Mouse (Mus musculus) midbrain, postnatal 0 days (tissue): ENCODE measurements around the gene Rab31. TPM values are rescaled to one million over a fixed set of nuclear protein-coding genes. Genes with fewer than 3 reads are reported as not detected.

Experiments used
- ATAC-seq: fragments of 200-750 bp; cut with Nextera tagmentation; 2 replicates; pipeline ENCODE4 v1.8.0; 2017; ENCODE audit warnings: moderate number of reproducible peaks, mild to moderate bottlenecking, moderate TSS enrichment, moderate library complexity; ENCODE audit not compliant: low FRiP score
- DNase-seq: peaks from one replicate; pipeline ENCODE4 v3.0.0-alpha.2; 2015; ENCODE audit warnings: low spot score
- H3K27ac ChIP-seq: fragments of 300-500 bp; sonication (generic); 2 replicates; pipeline ENCODE4 v1.5.1; 2014; ENCODE audit warnings: low read depth, mild to moderate bottlenecking, low read length, mixed read lengths
- H3K27me3 ChIP-seq: fragments of 300-500 bp; sonication (generic); 2 replicates; pipeline ENCODE4 v1.6.1; 2014; ENCODE audit warnings: low read length, control low read depth, mixed read lengths; ENCODE audit not compliant: insufficient read depth
- H3K36me3 ChIP-seq: fragments of 300-500 bp; sonication (generic); 2 replicates; pipeline ENCODE4 v1.6.1; 2014; ENCODE audit warnings: low read length, control low read depth, mixed read lengths; ENCODE audit not compliant: insufficient read depth
- H3K4me1 ChIP-seq: fragments of 300-500 bp; sonication (generic); 2 replicates; pipeline ENCODE4 v1.6.1; 2014; ENCODE audit warnings: mild to moderate bottlenecking, control low read depth, antibody characterized with exemption, low read length, mixed read lengths; ENCODE audit not compliant: insufficient read depth
- H3K4me2 ChIP-seq: fragments of 300-500 bp; sonication (generic); 2 replicates; pipeline ENCODE4 v1.6.1; 2014; ENCODE audit warnings: low read depth, mild to moderate bottlenecking, low read length, mixed read lengths; ENCODE audit not compliant: poor library complexity, severe bottlenecking
- H3K4me3 ChIP-seq: fragments of 300-500 bp; sonication (generic); 2 replicates; pipeline ENCODE4 v1.5.1; 2014; ENCODE audit warnings: low read depth, mild to moderate bottlenecking, low read length, moderate library complexity
- H3K9ac ChIP-seq: fragments of 300-500 bp; sonication (generic); replicated peaks from 2 replicates; pipeline ENCODE4 v1.6.1; 2014; ENCODE audit warnings: mild to moderate bottlenecking, low read length, moderate library complexity, mixed read lengths; ENCODE audit not compliant: poor library complexity, severe bottlenecking
- H3K9me3 ChIP-seq: fragments of 300-500 bp; sonication (generic); 2 replicates; pipeline ENCODE4 v1.6.1; 2016; ENCODE audit warnings: low read length, control low read depth
- CTCF ChIP-seq: IDR thresholded peaks from 2 replicates; pipeline ENCODE4 v1.5.1; 2016; ENCODE audit warnings: antibody characterized with exemption, mild to moderate bottlenecking
- WGBS: fragments of 180-500 bp; shearing (Covaris S2); extraction: QIAGEN DNeasy Blood & Tissue Kit; methylation state at CpG from one replicate; pipeline ENCODE4 v1.1.7; 2014; 5-methylcytosine and 5-hydroxymethylcytosine counted together
- polyA plus RNA-seq: library from polyadenylated mRNA; unstranded; fragments of >200 nt; fragmentation: Nextera tagmentation; extraction: Ambion mirVana; gene quantifications from 2 replicates; pipeline ENCODE4 v1.2.1, GENCODE M21; 2015
- total RNA-seq: library from RNA; depleted of rRNA; stranded (reverse); fragments of >200 nt; gene quantifications from 2 replicates; pipeline ENCODE4 v1.2.3, GENCODE M21; 2014

The Rab31 gene
- total and polyA plus RNA-seq, 2 experiments from 2014 or later, result 67.6 to 88.1 TPM

- Histone ChIP-seq H3K27ac (no peak overlapping the region), H3K4me1 (no peaks in the 10 kb centered on the region), H3K9ac (no peak overlapping the region), H3K4me2 (no peak overlapping the region), H3K36me3 (peaks cover 2% of the 10 kb centered on the region; the same call in 1 of the 2 replicates), H3K27me3 (no peaks in the 10 kb centered on the region), H3K9me3 (no peaks in the 10 kb centered on the region), H3K4me3 (no peak overlapping the region)
- no peak for DNase-seq
- no peak for ATAC-seq
- TF ChIP-seq CTCF, result no peak
- 75% methylated on average over 4 of the region's 4 CpGs for WGBS
These were observed 29.5 kb upstream of the Rab31 start for GRCm38 (mm10) chr17:65802026-65802425.

GRCm38 (mm10) chr17:65800451-65800850 lies 27.9 kb upstream of the Rab31 start:
- H3K4me1 ChIP-seq, result no peaks in the 10 kb centered on the region
- WGBS, result 80% methylated on average over 6 of the region's 6 CpGs
- no peak for ATAC-seq

GRCm38 (mm10) chr17:65799353-65799752 lies 26.8 kb upstream of the Rab31 start:
- Histone ChIP-seq H3K9ac (no peak overlapping the region), H3K27ac (no peak overlapping the region), H3K27me3 (no peaks in the 10 kb centered on the region), H3K36me3 (no peaks in the 10 kb centered on the region), H3K4me3 (no peak overlapping the region), H3K4me2 (no peak overlapping the region), H3K4me1 (no peaks in the 10 kb centered on the region), H3K9me3 (no peaks in the 10 kb centered on the region)
- 93% methylated on average over 1 of the region's 1 CpGs for WGBS
- no peak for TF ChIP-seq CTCF
- ATAC-seq, result no peak
- DNase-seq, result no peak

More at GRCm38 (mm10) chr17:65800451-65800850, 27.9 kb upstream of the Rab31 start:
- no peak for TF ChIP-seq CTCF
- Histone ChIP-seq H3K4me3 (no peak overlapping the region), H3K27me3 (no peaks in the 10 kb centered on the region), H3K9ac (no peak overlapping the region), H3K36me3 (peaks cover 2% of the 10 kb centered on the region; the same call in 1 of the 2 replicates), H3K9me3 (no peaks in the 10 kb centered on the region), H3K27ac (no peak overlapping the region), H3K4me2 (no peak overlapping the region)
- DNase-seq, result no peak

- Histone ChIP-seq H3K4me1 (no peaks in the 10 kb centered on the region), H3K4me3 (no peak overlapping the region), H3K9me3 (no peaks in the 10 kb centered on the region), H3K9ac (no peak overlapping the region), H3K27me3 (no peaks in the 10 kb centered on the region), H3K4me2 (no peak overlapping the region), H3K27ac (no peak overlapping the region), H3K36me3 (no peaks in the 10 kb centered on the region)
- DNase-seq (no peak), ATAC-seq (no peak)
- TF ChIP-seq CTCF, result no peak
- 83% methylated on average over 4 of the region's 4 CpGs for WGBS
These were observed 25.9 kb upstream of the Rab31 start for GRCm38 (mm10) chr17:65798446-65798845.

GRCm38 (mm10) chr17:65796056-65796455 lies 23.5 kb upstream of the Rab31 start:
- H3K27ac ChIP-seq, result no peak overlapping the region
- DNase-seq, result no peak
- H3K9ac ChIP-seq, result no peak overlapping the region
- H3K4me1 ChIP-seq, result no peaks in the 10 kb centered on the region
- H3K4me3 ChIP-seq, result no peak overlapping the region
- no peaks in the 10 kb centered on the region for H3K27me3 ChIP-seq
- no peaks in the 10 kb centered on the region for H3K9me3 ChIP-seq
- no peak for ATAC-seq
- WGBS, result 66% methylated on average over 7 of the region's 7 CpGs
- no peaks in the 10 kb centered on the region for H3K36me3 ChIP-seq
- H3K4me2 ChIP-seq, result no peak overlapping the region
- no peak for TF ChIP-seq CTCF

GRCm38 (mm10) chr17:65794096-65794850 lies 21.7 kb upstream of the Rab31 start:
- TF ChIP-seq CTCF, result no peak
- Histone ChIP-seq H3K27me3 (no peaks in the 10 kb centered on the region), H3K4me3 (no peak overlapping the region), H3K4me1 (no peaks in the 10 kb centered on the region), H3K9me3 (no peaks in the 10 kb centered on the region), H3K36me3 (no peaks in the 10 kb centered on the region), H3K9ac (no peak overlapping the region), H3K27ac (no peak overlapping the region), H3K4me2 (no peak overlapping the region)
- DNase-seq (no peak), ATAC-seq (no peak)
- 92% methylated on average over 13 of the region's 13 CpGs for WGBS
